24 mouse cellular contexts compared by ENCODE assay signal in the genomic region with DNA sequence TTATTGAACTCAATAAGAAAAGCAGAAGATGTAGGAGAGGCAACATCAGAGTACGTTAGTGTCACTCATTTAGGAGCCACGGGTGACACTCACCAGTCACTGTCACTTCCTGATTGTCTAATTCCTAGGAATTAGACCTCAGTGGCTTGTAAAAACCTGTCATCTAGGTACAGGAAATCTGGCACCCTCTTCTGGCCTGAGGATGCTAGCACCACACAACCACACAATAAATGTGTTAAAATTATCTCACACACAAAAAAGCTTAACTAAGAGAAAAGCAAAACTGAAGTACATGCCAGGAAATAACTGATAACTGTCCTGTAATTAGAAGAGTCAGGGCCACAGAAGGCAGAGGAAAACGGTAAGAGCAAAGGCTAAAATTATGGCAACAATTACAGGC. TPM values are rescaled to one million over a fixed set of nuclear protein-coding genes. Genes with fewer than 3 reads are reported as not detected.
DNase-seq lines count a peak whose midpoint lies in the region; ATAC-seq and TF ChIP-seq lines count a peak whose summit lies in the region.
"Had no signal": no experiment of that assay in that cellular context is flagged by ENCODE, and none has a peak within 500 bp of the region (broad histone marks: within the 10 kb centered on the region; RNA-seq: fewer than 3 reads in every experiment).

No protein-coding gene starts in this region.

- H3K4me1 ChIP-seq in hindbrain, postnatal 0 days (ENCODE audit: insufficient read depth, low read length): no peaks in the 10 kb centered on the region
- no peaks in the 10 kb centered on the region for H3K4me1 ChIP-seq in hindbrain, embryonic 11.5 days (replicated peaks; ENCODE audit: control insufficient read depth, insufficient read depth, low read length)
- no peaks in the 10 kb centered on the region for H3K4me1 ChIP-seq in midbrain, embryonic 14.5 days (ENCODE audit: control insufficient read depth, insufficient read depth, low read length)
- H3K4me1 ChIP-seq in midbrain, embryonic 11.5 days (ENCODE audit: control insufficient read depth, insufficient read depth, low read length): no peaks in the 10 kb centered on the region
- H3K4me1 ChIP-seq in E14TG2a.4 (replicated peaks; ENCODE audit: low read depth, low read length): no peaks in the 10 kb centered on the region
- H3K4me1 ChIP-seq in cortical plate, adult 2 months (ENCODE audit: control insufficient read depth, insufficient read depth, low read length): no peaks in the 10 kb centered on the region
- H3K4me1 ChIP-seq: forebrain, embryonic 10.5 days; heart, embryonic 15.5 days; hindbrain, embryonic 10.5 days; liver, embryonic 15.5 days had no signal

- no peaks in the 10 kb centered on the region for H3K27me3 ChIP-seq in hindbrain, postnatal 0 days (ENCODE audit: insufficient read depth, low read length)
- no peaks in the 10 kb centered on the region for H3K27me3 ChIP-seq in hindbrain, embryonic 11.5 days (ENCODE audit: control insufficient read depth, insufficient read depth, low read length)
- H3K27me3 ChIP-seq in midbrain, embryonic 14.5 days (ENCODE audit: control insufficient read depth, insufficient read depth, low read length): no peaks in the 10 kb centered on the region
- H3K27me3 ChIP-seq in midbrain, embryonic 11.5 days (ENCODE audit: control insufficient read depth, insufficient read depth, low read length): no peaks in the 10 kb centered on the region
- no peaks in the 10 kb centered on the region for H3K27me3 ChIP-seq in E14TG2a.4 (ENCODE audit: insufficient read depth, low read length)
- H3K27me3 ChIP-seq: heart, embryonic 15.5 days; liver, embryonic 15.5 days; megakaryocyte, embryonic 14.5 days had no signal

- TF ChIP-seq CTCF in hindbrain, postnatal 0 days (IDR thresholded peaks at IDR 0.05; ENCODE audit: low read depth): peak; percentile 36
- peak; percentile 24 for TF ChIP-seq CTCF in E14TG2a.4 (conservative IDR thresholded peaks at IDR 0.05; ENCODE audit: low read length)
- peak; percentile 16; the same call in 1 of the 2 replicates for TF ChIP-seq CTCF in cortical plate, adult 2 months (IDR thresholded peaks at IDR 0.05; ENCODE audit: extremely low read depth, insufficient read depth, low read length)

- no peak overlapping the region for H3K4me3 ChIP-seq in hindbrain, postnatal 0 days (ENCODE audit: low read length)
- no peak overlapping the region for H3K4me3 ChIP-seq in hindbrain, embryonic 11.5 days (ENCODE audit: low read depth, low read length)
- no peak overlapping the region for H3K4me3 ChIP-seq in midbrain, embryonic 14.5 days (replicated peaks; ENCODE audit: low read depth, low read length)
- no peak overlapping the region for H3K4me3 ChIP-seq in midbrain, embryonic 11.5 days (ENCODE audit: low read depth, low read length)
- H3K4me3 ChIP-seq in E14TG2a.4 (replicated peaks; ENCODE audit: low read length): no peak overlapping the region
- H3K4me3 ChIP-seq in cortical plate, adult 2 months (ENCODE audit: insufficient read depth, low read length): no peak overlapping the region
- H3K4me3 ChIP-seq: forebrain, embryonic 10.5 days; gastrocnemius, adult 2 months; heart, embryonic 15.5 days; hindbrain, embryonic 10.5 days; liver, embryonic 15.5 days; megakaryocyte, embryonic 14.5 days had no signal

- H3K9me3 ChIP-seq in hindbrain, postnatal 0 days (ENCODE audit: low read length): no peaks in the 10 kb centered on the region
- no peaks in the 10 kb centered on the region for H3K9me3 ChIP-seq in hindbrain, embryonic 11.5 days (ENCODE audit: control insufficient read depth, low read length)
- H3K9me3 ChIP-seq in midbrain, embryonic 14.5 days (ENCODE audit: control insufficient read depth, low read length): no peaks in the 10 kb centered on the region
- no peaks in the 10 kb centered on the region for H3K9me3 ChIP-seq in midbrain, embryonic 11.5 days (ENCODE audit: control insufficient read depth, low read length)
- H3K9me3 ChIP-seq in E14TG2a.4 (ENCODE audit: low read length): no peaks in the 10 kb centered on the region
- H3K9me3 ChIP-seq: forebrain, embryonic 10.5 days; G1E; heart, embryonic 15.5 days; hindbrain, embryonic 10.5 days; liver, embryonic 15.5 days; megakaryocyte, embryonic 14.5 days had no signal

- H3K9ac ChIP-seq in hindbrain, postnatal 0 days (replicated peaks; ENCODE audit: low read length): no peak overlapping the region
- H3K9ac ChIP-seq in hindbrain, embryonic 11.5 days (ENCODE audit: low read depth, low read length): no peak overlapping the region
- no peak overlapping the region for H3K9ac ChIP-seq in midbrain, embryonic 14.5 days (replicated peaks; ENCODE audit: low read length)
- no peak overlapping the region for H3K9ac ChIP-seq in midbrain, embryonic 11.5 days (ENCODE audit: low read length)
- H3K9ac ChIP-seq: heart, embryonic 15.5 days; liver, embryonic 15.5 days had no signal

- H3K27ac ChIP-seq in hindbrain, postnatal 0 days: no peak overlapping the region
- no peak overlapping the region for H3K27ac ChIP-seq in hindbrain, embryonic 11.5 days (ENCODE audit: low read depth, low read length)
- no peak overlapping the region for H3K27ac ChIP-seq in midbrain, embryonic 14.5 days (replicated peaks; ENCODE audit: low read depth, low read length)
- no peak overlapping the region for H3K27ac ChIP-seq in midbrain, embryonic 11.5 days (ENCODE audit: low read depth, low read length)
- H3K27ac ChIP-seq in cortical plate, adult 2 months (ENCODE audit: insufficient read depth, low read length): no peak overlapping the region
- H3K27ac ChIP-seq: forebrain, embryonic 10.5 days; gastrocnemius, adult 2 months; heart, embryonic 15.5 days; hindbrain, embryonic 10.5 days; liver, embryonic 15.5 days had no signal

- peaks cover 56% of the 10 kb centered on the region for H3K36me3 ChIP-seq in hindbrain, postnatal 0 days (ENCODE audit: insufficient read depth, low read length)
- H3K36me3 ChIP-seq in hindbrain, embryonic 11.5 days (ENCODE audit: control insufficient read depth, insufficient read depth, low read length): peaks cover 13% of the 10 kb centered on the region
- peaks cover 93% of the 10 kb centered on the region for H3K36me3 ChIP-seq in midbrain, embryonic 14.5 days (ENCODE audit: control insufficient read depth, insufficient read depth, low read length)
- peaks cover 22% of the 10 kb centered on the region for H3K36me3 ChIP-seq in midbrain, embryonic 11.5 days (ENCODE audit: control insufficient read depth, insufficient read depth, low read length)
- peaks cover 93% of the 10 kb centered on the region for H3K36me3 ChIP-seq in E14TG2a.4 (ENCODE audit: insufficient read depth, low read length)

- TF ChIP-seq POLR2A in cortical plate, adult 2 months (IDR thresholded peaks at IDR 0.05; ENCODE audit: extremely low read depth, insufficient read depth, low read length): no peak

- no peak overlapping the region for H3K4me2 ChIP-seq in hindbrain, postnatal 0 days (ENCODE audit: low read depth, low read length)
- no peak overlapping the region for H3K4me2 ChIP-seq in hindbrain, embryonic 11.5 days (replicated peaks; ENCODE audit: low read depth, low read length)
- H3K4me2 ChIP-seq in midbrain, embryonic 14.5 days (ENCODE audit: low read length): no peak overlapping the region
- no peak overlapping the region for H3K4me2 ChIP-seq in midbrain, embryonic 11.5 days
- H3K4me2 ChIP-seq: heart, embryonic 15.5 days; liver, embryonic 15.5 days had no signal

- 88% methylated on average over 3 of the region's 3 CpGs for WGBS in hindbrain, postnatal 0 days
- WGBS in hindbrain, embryonic 11.5 days: 92% methylated on average over 3 of the region's 3 CpGs
- WGBS in midbrain, embryonic 14.5 days: 89% methylated on average over 3 of the region's 3 CpGs
- WGBS in midbrain, embryonic 11.5 days: 86% methylated on average over 3 of the region's 3 CpGs

- peak; percentile 9 for DNase-seq in hindbrain, postnatal 0 days (ENCODE audit: low spot score)
- no peak for DNase-seq in hindbrain, embryonic 11.5 days (ENCODE audit: low spot score)
- peak; percentile 8 for DNase-seq in midbrain, embryonic 14.5 days
- no peak for DNase-seq in midbrain, embryonic 11.5 days (ENCODE audit: low spot score, missing footprints)
- DNase-seq in c-Kit-positive CD71-positive TER-119-positive erythroid progenitor cells, embryonic 14.5 days (ENCODE audit: low spot score): no peak
- no peak for DNase-seq in embryo, embryonic 11 days
- DNase-seq: adrenal gland, adult 2 months; cerebellum, adult 11 months; cerebellum, postnatal 14 days; gastrocnemius, adult 2 months; kidney, postnatal 4 days; lung, postnatal 10 days; retina, postnatal 1 day; right cerebral cortex, postnatal 4 days; thymus, postnatal 36 days had no signal

- no peak for ATAC-seq in hindbrain, postnatal 0 days
- ATAC-seq in hindbrain, embryonic 11.5 days (ENCODE audit: low FRiP score): no peak
- ATAC-seq in midbrain, embryonic 14.5 days (ENCODE audit: low FRiP score, low TSS enrichment): no peak
- ATAC-seq in midbrain, embryonic 11.5 days (ENCODE audit: low FRiP score): no peak
- ATAC-seq: inflammation-experienced regulatory T-cells, adult 6 months had no signal

RNA-seq across cellular contexts. Expression of a gene that starts 34.5 kb away (rescaled TPM):
- 25.7 and 28.6 TPM in 2 replicates for total RNA-seq in hindbrain, postnatal 0 days (2014; rRNA removed)
- 52.9 and 55.4 TPM in 2 replicates for polyA plus RNA-seq in hindbrain, postnatal 0 days (2015; fragmentation: Nextera tagmentation; extraction: Ambion mirVana)
- 90.0 and 94.2 TPM in 2 replicates for polyA plus RNA-seq in hindbrain, embryonic 11.5 days (2014; fragmentation: Nextera tagmentation; extraction: Ambion mirVana)
- 59.8 and 62.4 TPM in 2 replicates for polyA plus RNA-seq in midbrain, embryonic 14.5 days (2014; fragmentation: Nextera tagmentation; extraction: Ambion mirVana)
- 94.6 and 107 TPM in 2 replicates for polyA plus RNA-seq in midbrain, embryonic 11.5 days (2014; fragmentation: Nextera tagmentation; extraction: Ambion mirVana)
- polyA plus RNA-seq in cortical plate, adult 2 months (2012; rRNA removed): 22.0 and 23.2 TPM in 2 replicates

RNA-seq across cellular contexts. Expression of a gene that starts 57.1 kb away (rescaled TPM):
- total RNA-seq in hindbrain, postnatal 0 days (2014; rRNA removed): 128 and 130 TPM in 2 replicates
- 135 and 144 TPM in 2 replicates for polyA plus RNA-seq in hindbrain, postnatal 0 days (2015; fragmentation: Nextera tagmentation; extraction: Ambion mirVana)
- 224 and 240 TPM in 2 replicates for polyA plus RNA-seq in hindbrain, embryonic 11.5 days (2014; fragmentation: Nextera tagmentation; extraction: Ambion mirVana)
- 338 and 372 TPM in 2 replicates for polyA plus RNA-seq in midbrain, embryonic 14.5 days (2014; fragmentation: Nextera tagmentation; extraction: Ambion mirVana)
- 192 and 212 TPM in 2 replicates for polyA plus RNA-seq in midbrain, embryonic 11.5 days (2014; fragmentation: Nextera tagmentation; extraction: Ambion mirVana)
- polyA plus RNA-seq in cortical plate, adult 2 months (2012; rRNA removed): 94.2 and 95.0 TPM in 2 replicates

Comparison
In these comparisons a context has a peak if more than half of its experiments do, and no peak if none do; other contexts are left out.
1. DNase-seq: peak in hindbrain, postnatal 0 days (single experiment) and midbrain, embryonic 14.5 days (single experiment); none in hindbrain, embryonic 11.5 days (single experiment), midbrain, embryonic 11.5 days (single experiment), c-Kit-positive CD71-positive TER-119-positive erythroid progenitor cells, embryonic 14.5 days (single experiment) and embryo, embryonic 11 days (single experiment).
2. Peak in every context shown above with its lines, with median percentiles within 50 percentile points of each other: CTCF ChIP-seq.